Mouse (Mus musculus) MEL (cell line): Measurements from ENCODE around the gene Rbfox2. TPM values are rescaled to one million over a fixed set of nuclear protein-coding genes. Genes with fewer than 3 reads are reported as not detected.

Experiments used
- DNase-seq: peaks from one replicate; pipeline ENCODE4 v3.0.0; 2011; ENCODE audit warnings: low read depth, low spot score
- H3K27ac ChIP-seq: 2 replicates; pipeline ENCODE4 v1.5.1; 2012; ENCODE audit warnings: low read depth, mild to moderate bottlenecking, control low read depth, low read length, moderate library complexity; ENCODE audit not compliant: control insufficient read depth
- H3K27me3 ChIP-seq, 2 experiments: fragments of 150-350 bp in 1 of 2; sonication (generic) in 1 of 2; 2 replicates each; pipeline ENCODE4 v1.6.1; 2012; ENCODE audit warnings: low read length in 2 of 2, mild to moderate bottlenecking in 2 of 2, improper control_type of control experiment in 1 of 2, moderate library complexity in 1 of 2; ENCODE audit not compliant: insufficient read depth in 2 of 2, control insufficient read depth in 1 of 2
- H3K36me3 ChIP-seq, 2 experiments: 2 replicates each; pipeline ENCODE4 v1.6.1; 2012 to 2014; ENCODE audit warnings: low read length in 2 of 2, improper control_type of control experiment in 1 of 2, inconsistent platforms in 1 of 2, mild to moderate bottlenecking in 1 of 2; ENCODE audit not compliant: insufficient read depth in 2 of 2, control insufficient read depth in 1 of 2
- H3K4me1 ChIP-seq, 2 experiments: fragments of 150-350 bp in 1 of 2; sonication (generic) in 1 of 2; 2 replicates each; pipeline ENCODE4 v1.6.1; 2012; ENCODE audit warnings: low read length in 2 of 2, improper control_type of control experiment in 1 of 2, mild to moderate bottlenecking in 1 of 2; ENCODE audit not compliant: insufficient read depth in 2 of 2, control insufficient read depth in 1 of 2
- H3K4me3 ChIP-seq, 2 experiments: fragments of 150-350 bp in 1 of 2; sonication (generic) in 1 of 2; 2 replicates each; pipeline ENCODE4 v1.5.1; 2012; ENCODE audit warnings: low read depth in 2 of 2, low read length in 2 of 2, mild to moderate bottlenecking in 2 of 2, moderate library complexity in 2 of 2, control low read depth in 1 of 2, improper control_type of control experiment in 1 of 2; ENCODE audit not compliant: control insufficient read depth in 1 of 2, insufficient read depth in 1 of 2
- H3K79me2 ChIP-seq: 2 replicates; pipeline ENCODE4 v1.6.1; 2012; ENCODE audit warnings: mild to moderate bottlenecking, low read length, moderate library complexity; ENCODE audit not compliant: control insufficient read depth, poor library complexity, insufficient read depth
- H3K9ac ChIP-seq: 2 replicates; pipeline ENCODE4 v1.6.1; 2012; ENCODE audit warnings: low read depth, mild to moderate bottlenecking, control low read depth, low read length, moderate library complexity; ENCODE audit not compliant: control insufficient read depth, poor library complexity, severe bottlenecking
- H3K9me3 ChIP-seq: fragments of 150-350 bp; sonication (generic); replicated peaks from 2 replicates; pipeline ENCODE4 v1.6.1; 2012; ENCODE audit warnings: mild to moderate bottlenecking, low read length, improper control_type of control experiment, moderate library complexity; ENCODE audit not compliant: insufficient read depth
- BHLHE40 ChIP-seq: IDR thresholded peaks from 2 replicates; pipeline ENCODE4 v1.6.1; 2012; ENCODE audit warnings: low read depth, mild to moderate bottlenecking, inconsistent platforms, low read length, improper control_type of control experiment, borderline replicate concordance
- CTCF ChIP-seq, 3 experiments: IDR thresholded peaks in 2 of 3; conservative IDR thresholded peaks in 1 of 3; 2 replicates each; pipeline ENCODE4 v1.5.1; 2011 to 2012; ENCODE audit warnings: low read length in 3 of 3, low read depth in 2 of 3, mild to moderate bottlenecking in 2 of 3, improper control_type of control experiment in 1 of 3, inconsistent platforms in 1 of 3, mixed read lengths in 1 of 3, moderate library complexity in 1 of 3; ENCODE audit not compliant: control insufficient read depth in 1 of 3, insufficient read depth in 1 of 3, poor library complexity in 1 of 3, severe bottlenecking in 1 of 3
- E2F4 ChIP-seq: IDR thresholded peaks from 2 replicates; pipeline ENCODE4 v1.6.1; 2011; ENCODE audit warnings: low read depth, low read length, improper control_type of control experiment, borderline replicate concordance
- ELF1 ChIP-seq: IDR thresholded peaks from 2 replicates; pipeline ENCODE4 v1.6.1; 2014; ENCODE audit warnings: low read depth, mild to moderate bottlenecking, inconsistent platforms, low read length, improper control_type of control experiment, moderate library complexity
- ETS1 ChIP-seq: IDR thresholded peaks from 2 replicates; pipeline ENCODE4 v1.6.1; 2012; ENCODE audit warnings: low read depth, mild to moderate bottlenecking, inconsistent platforms, low read length, improper control_type of control experiment, moderate library complexity
- GATA1 ChIP-seq: IDR thresholded peaks from 2 replicates; pipeline ENCODE4 v1.6.1; 2011; ENCODE audit warnings: low read depth, low read length, improper control_type of control experiment
- JUND ChIP-seq: IDR thresholded peaks from 2 replicates; pipeline ENCODE4 v1.6.1; 2011; ENCODE audit warnings: low read depth, mild to moderate bottlenecking, improper control_type of control experiment, low read length
- KAT2A ChIP-seq: conservative IDR thresholded peaks from 2 replicates; pipeline ENCODE4 v1.6.1; 2012; ENCODE audit warnings: low read depth, low read length, improper control_type of control experiment, inconsistent platforms
- MXI1 ChIP-seq: IDR thresholded peaks from 2 replicates; pipeline ENCODE4 v1.6.1; 2011; ENCODE audit warnings: mild to moderate bottlenecking, low read depth, low read length, improper control_type of control experiment
- NRF1 ChIP-seq: IDR thresholded peaks from 2 replicates; pipeline ENCODE4 v1.6.1; 2014; ENCODE audit warnings: low read depth, mild to moderate bottlenecking, inconsistent platforms, low read length, improper control_type of control experiment, moderate library complexity; ENCODE audit not compliant: poor library complexity, insufficient read depth, severe bottlenecking
- RCOR1 ChIP-seq: IDR thresholded peaks from 2 replicates; pipeline ENCODE4 v1.6.1; 2012; ENCODE audit warnings: low read depth, mild to moderate bottlenecking, inconsistent platforms, low read length, improper control_type of control experiment
- SMC3 ChIP-seq: IDR thresholded peaks from 2 replicates; pipeline ENCODE4 v1.6.1; 2011; ENCODE audit warnings: low read depth, low read length, improper control_type of control experiment
- TBP ChIP-seq: IDR thresholded peaks from 2 replicates; pipeline ENCODE4 v1.8.0; 2011; ENCODE audit warnings: low read depth, low read length, improper control_type of control experiment
- UBTF ChIP-seq: IDR thresholded peaks from 2 replicates; pipeline ENCODE4 v1.6.1; 2012; ENCODE audit warnings: low read depth, mild to moderate bottlenecking, inconsistent platforms, low read length, improper control_type of control experiment, moderate library complexity, borderline replicate concordance; ENCODE audit not compliant: insufficient read depth
- USF1 ChIP-seq: IDR thresholded peaks from 2 replicates; pipeline ENCODE4 v1.6.1; 2014; ENCODE audit warnings: low read depth, mild to moderate bottlenecking, inconsistent platforms, low read length, improper control_type of control experiment, moderate library complexity
- ZMIZ1 ChIP-seq: IDR thresholded peaks from 2 replicates; pipeline ENCODE4 v1.6.1; 2012; ENCODE audit warnings: low read depth, mild to moderate bottlenecking, inconsistent platforms, low read length, improper control_type of control experiment, moderate library complexity
- polyA plus RNA-seq, 2 experiments: library from polyadenylated mRNA; stranded (reverse) in 1 of 2; unstranded in 1 of 2; fragments of >175 nt in 1 of 2; fragments of >200 nt in 1 of 2; gene quantifications; 2 replicates each; pipeline versions ENCODE4 v1.2.1 to v1.2.4; 2012; ENCODE audit warnings: low replicate concordance in 2 of 2, low read depth in 1 of 2; ENCODE audit not compliant: insufficient read length in 2 of 2, insufficient read depth in 1 of 2, missing spikeins in 1 of 2
- total RNA-seq: library from RNA; depleted of rRNA; stranded (reverse); fragments of 300-350 nt; gene quantifications from 2 replicates; pipeline ENCODE4 v1.2.3, GENCODE M21; 2012

Rbfox2 gene
- total and polyA plus RNA-seq, 3 experiments = 3.4 to 6.0 TPM; not detected in 1

DNA sequence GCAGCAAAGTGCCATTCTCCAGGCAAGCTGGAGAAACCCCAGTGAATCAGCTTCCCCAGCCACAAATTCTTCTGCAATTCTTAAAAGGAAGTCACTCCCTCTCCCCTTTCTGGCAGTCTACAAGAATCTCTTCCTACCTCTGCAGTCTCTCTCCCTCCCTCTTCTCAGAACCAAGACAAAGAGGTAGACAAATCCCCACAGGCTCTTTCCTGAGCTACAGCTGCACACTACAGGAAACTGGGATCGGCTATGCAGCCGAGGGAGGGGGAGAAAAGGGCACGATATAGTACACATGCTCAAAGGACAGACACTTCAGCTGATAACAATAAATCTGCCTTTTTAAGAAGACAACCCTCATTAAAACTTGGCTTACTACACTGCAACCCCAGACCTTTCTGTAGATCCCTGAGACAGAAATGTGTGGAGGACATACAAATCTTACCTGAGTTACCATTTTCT is 153.7 kb downstream of the Rbfox2 start:
- peaks cover 0 to 11% of the 10 kb centered on the region in 2 experiments; a peak in 2 of 4 replicates for H3K4me1 ChIP-seq
- H3K36me3 ChIP-seq = peaks cover 0 to 4% of the 10 kb centered on the region in 2 experiments; a peak in 1 of 4 replicates
- H3K27me3 ChIP-seq = no peaks in the 10 kb centered on the region
- H3K27ac ChIP-seq = no peak overlapping the region
- no peaks in the 10 kb centered on the region for H3K9me3 ChIP-seq
- H3K79me2 ChIP-seq = no peaks in the 10 kb centered on the region
- TF ChIP-seq E2F4 = no peak
- TF ChIP-seq UBTF = no peak
- no peak for TF ChIP-seq ELF1
- TF ChIP-seq GATA1 = no peak
- no peak for TF ChIP-seq ETS1
- TF ChIP-seq RCOR1 = no peak
- TF ChIP-seq MXI1 = no peak
- no peak for TF ChIP-seq KAT2A
- no peak for TF ChIP-seq NRF1
- no peak for TF ChIP-seq TBP
- no peak for TF ChIP-seq JUND
- no peak for TF ChIP-seq CTCF (IDR thresholded peaks at IDR 0.05 in 2 of 3, conservative IDR thresholded peaks at IDR 0.05 in 1 of 3; ENCODE audit: control insufficient read depth in 1 of 3, insufficient read depth in 1 of 3, low read depth in 2 of 3, low read length in 3 of 3, poor library complexity in 1 of 3, severe bottlenecking in 1 of 3)
- TF ChIP-seq USF1 = no peak
- no peak for TF ChIP-seq ZMIZ1
- TF ChIP-seq BHLHE40 = no peak
- DNase-seq = peak; percentile 29
- peak overlapping the region; percentile 35 to 36 for H3K4me3 ChIP-seq
- no peak overlapping the region for H3K9ac ChIP-seq

DNA sequence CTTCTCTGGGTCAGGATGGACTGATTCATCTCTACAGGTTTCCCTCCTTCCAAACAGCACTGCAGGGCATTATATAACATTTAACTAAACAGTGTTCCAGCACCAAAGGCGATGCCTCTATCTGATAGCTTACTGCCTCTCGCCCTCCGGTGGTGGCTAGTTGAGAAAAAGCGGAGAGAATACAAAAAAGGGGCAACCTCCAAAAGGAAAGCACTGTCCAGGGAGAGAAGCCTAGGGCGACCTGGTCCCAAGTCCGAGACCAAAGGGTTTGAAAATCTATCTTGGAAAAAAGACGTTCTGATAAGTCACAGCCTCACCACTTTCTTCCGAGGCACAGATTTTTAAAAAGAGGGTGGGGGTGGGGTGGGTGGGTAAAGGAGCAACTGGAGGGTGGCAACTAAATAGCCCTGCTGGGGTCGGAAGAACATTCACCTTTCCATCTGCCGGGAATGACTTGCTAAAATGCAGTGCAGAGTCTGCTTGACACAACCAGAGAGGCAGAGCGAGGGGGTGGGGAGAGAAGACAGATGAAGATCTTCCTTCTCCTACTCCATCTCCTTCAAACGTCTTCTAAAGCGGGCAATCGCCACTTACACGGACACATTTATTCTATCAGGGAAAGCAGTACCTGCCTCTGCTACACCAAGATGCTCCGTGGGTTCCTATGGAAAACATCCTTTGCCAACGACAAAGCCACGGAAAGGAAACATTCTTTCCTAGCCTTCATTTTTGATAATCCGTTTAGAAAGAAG is 154.3 kb downstream of the Rbfox2 start:
- no peak for DNase-seq
- H3K4me3 ChIP-seq = peak overlapping the region; percentile 35 to 36; a peak in 3 of 4 replicates
- H3K27ac ChIP-seq = no peak overlapping the region
- H3K4me1 ChIP-seq = peaks cover 0 to 11% of the 10 kb centered on the region in 2 experiments; a peak in 2 of 4 replicates
- H3K9me3 ChIP-seq = no peaks in the 10 kb centered on the region
- H3K27me3 ChIP-seq = no peaks in the 10 kb centered on the region
- TF ChIP-seq CTCF (IDR thresholded peaks at IDR 0.05 in 2 of 3, conservative IDR thresholded peaks at IDR 0.05 in 1 of 3; ENCODE audit: control insufficient read depth in 1 of 3, insufficient read depth in 1 of 3, low read depth in 2 of 3, low read length in 3 of 3, poor library complexity in 1 of 3, severe bottlenecking in 1 of 3) = peak in 2 of 3 experiments; percentile 1; a peak in 1 of 6 replicates
- TF ChIP-seq SMC3 = no peak
- H3K79me2 ChIP-seq = no peaks in the 10 kb centered on the region
- no peak overlapping the region for H3K9ac ChIP-seq
- peaks cover 0 to 4% of the 10 kb centered on the region in 2 experiments; a peak in 1 of 4 replicates for H3K36me3 ChIP-seq
